Comparison of ENCODE assay signal across 16 mouse cellular contexts in the genomic region with DNA sequence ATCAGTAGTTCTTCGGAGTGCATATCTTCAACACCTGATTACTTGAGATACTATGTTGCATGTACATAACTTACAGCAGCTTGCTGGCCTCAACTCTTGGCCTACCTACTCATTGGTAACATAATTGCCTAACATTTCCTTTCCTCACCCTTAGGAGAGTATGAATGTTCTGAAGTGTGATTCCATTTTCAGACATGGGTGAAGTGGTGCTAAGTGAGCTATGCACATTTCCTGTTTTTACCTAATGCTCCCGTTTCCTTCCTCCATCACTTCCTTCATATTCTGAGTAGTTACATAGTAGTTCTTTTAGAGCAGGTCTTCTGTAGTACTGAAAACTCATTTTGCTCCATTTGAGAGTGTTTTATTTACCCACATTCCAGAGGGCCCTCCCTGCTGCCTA.
"Had no signal": no experiment of that assay in that cellular context is flagged by ENCODE, and none has a peak within 500 bp of the region (broad histone marks: within the 10 kb centered on the region; RNA-seq: fewer than 3 reads in every experiment).

No protein-coding gene starts in this region.

- DNase-seq: retina, postnatal 1 day; right cerebral cortex, adult 18-20 months; right cerebral cortex, postnatal 14 days; right cerebral cortex, postnatal 25 days; right cerebral cortex, postnatal 4 days; spleen, adult 18-20 months; thymus, adult 18-20 months; thymus, adult 2 months; thymus, postnatal 14 days; thymus, postnatal 25 days; thymus, postnatal 36 days; thymus, postnatal 4 days had no signal

- H3K4me2 ChIP-seq: neural tube, embryonic 13.5 days; neural tube, embryonic 15.5 days; stomach, embryonic 15.5 days had no signal

- H3K27ac ChIP-seq: neural tube, embryonic 13.5 days; neural tube, embryonic 15.5 days; stomach, embryonic 15.5 days; stomach, postnatal 0 days had no signal

- H3K4me1 ChIP-seq: neural tube, embryonic 13.5 days; stomach, embryonic 15.5 days had no signal

- H3K36me3 ChIP-seq: neural tube, embryonic 13.5 days; neural tube, embryonic 15.5 days; stomach, embryonic 15.5 days had no signal

- H3K27me3 ChIP-seq: neural tube, embryonic 13.5 days; neural tube, embryonic 15.5 days; stomach, embryonic 15.5 days had no signal

- H3K4me3 ChIP-seq: neural tube, embryonic 13.5 days; neural tube, embryonic 15.5 days; stomach, embryonic 15.5 days had no signal

- H3K9ac ChIP-seq: neural tube, embryonic 13.5 days; neural tube, embryonic 15.5 days; stomach, embryonic 15.5 days had no signal

- H3K9me3 ChIP-seq: neural tube, embryonic 13.5 days; neural tube, embryonic 15.5 days; stomach, embryonic 15.5 days had no signal
